Mouse (Mus musculus): Measurements from ENCODE around the gene Ago4. TPM values are rescaled to one million over a fixed set of nuclear protein-coding genes. Genes with fewer than 3 reads are reported as not detected.

Ago4 gene
- polyA plus RNA-seq, 1 experiment: 23.2 TPM

DNA sequence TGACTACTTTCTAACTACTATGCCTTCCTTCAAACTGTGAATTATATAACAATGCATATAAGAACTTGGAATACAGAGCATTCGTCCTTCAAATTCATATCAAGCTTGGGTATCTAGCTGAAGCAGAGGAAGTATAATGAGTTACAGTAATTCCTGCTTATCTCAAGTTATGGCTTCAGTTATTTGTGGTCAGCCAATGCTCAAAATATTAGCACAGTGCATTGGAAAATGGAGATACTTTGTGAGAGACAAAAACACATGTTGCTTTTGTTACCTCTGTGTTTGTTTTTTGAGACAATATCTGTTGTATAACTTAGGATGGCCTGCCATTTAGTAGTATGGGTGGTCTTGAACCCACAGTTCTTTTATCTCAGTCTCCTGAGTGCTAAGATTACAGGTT is 34.7 kb downstream of the Ago4 start:
- Histone ChIP-seq H3K4me1 (ENCODE audit: control insufficient read depth, insufficient read depth, low read length) (no peaks in the 10 kb centered on the region), H3K4me3 (ENCODE audit: insufficient read depth, low read length) (no peak overlapping the region), H3K27ac (ENCODE audit: insufficient read depth, low read depth, low read length) (no peak overlapping the region)
- TF ChIP-seq CTCF (IDR thresholded peaks at IDR 0.05; ENCODE audit: low read depth, low read length) (no peak), POLR2A (IDR thresholded peaks at IDR 0.05; ENCODE audit: borderline replicate concordance, low read depth, low read length) (no peak)

DNA sequence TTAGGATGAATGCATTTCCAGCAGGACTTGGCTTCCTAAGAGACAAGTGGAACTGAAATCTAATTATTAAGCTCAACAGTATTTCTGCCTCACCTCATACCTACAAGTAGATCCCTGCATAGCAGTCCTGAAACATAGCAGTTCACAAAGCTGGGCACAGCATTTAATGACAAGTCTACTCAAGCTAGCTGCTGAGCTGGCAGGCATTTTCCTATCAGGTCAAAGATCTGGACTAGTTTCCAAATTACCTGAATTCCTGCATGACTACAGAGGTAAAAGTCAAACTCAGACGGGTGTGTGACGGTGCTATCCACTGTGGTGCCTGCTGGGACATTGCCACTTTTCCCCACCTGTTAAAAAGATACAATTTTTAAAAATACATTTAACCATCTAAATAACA is 36.3 kb downstream of the Ago4 start:
- H3K4me1 ChIP-seq (ENCODE audit: control insufficient read depth, insufficient read depth, low read length): no peaks in the 10 kb centered on the region
- TF ChIP-seq POLR2A (IDR thresholded peaks at IDR 0.05; ENCODE audit: borderline replicate concordance, low read depth, low read length) (no peak), CTCF (IDR thresholded peaks at IDR 0.05; ENCODE audit: low read depth, low read length) (no peak)
- no peak overlapping the region for H3K4me3 ChIP-seq (ENCODE audit: insufficient read depth, low read length)
- no peak overlapping the region for H3K27ac ChIP-seq (ENCODE audit: insufficient read depth, low read depth, low read length)

DNA sequence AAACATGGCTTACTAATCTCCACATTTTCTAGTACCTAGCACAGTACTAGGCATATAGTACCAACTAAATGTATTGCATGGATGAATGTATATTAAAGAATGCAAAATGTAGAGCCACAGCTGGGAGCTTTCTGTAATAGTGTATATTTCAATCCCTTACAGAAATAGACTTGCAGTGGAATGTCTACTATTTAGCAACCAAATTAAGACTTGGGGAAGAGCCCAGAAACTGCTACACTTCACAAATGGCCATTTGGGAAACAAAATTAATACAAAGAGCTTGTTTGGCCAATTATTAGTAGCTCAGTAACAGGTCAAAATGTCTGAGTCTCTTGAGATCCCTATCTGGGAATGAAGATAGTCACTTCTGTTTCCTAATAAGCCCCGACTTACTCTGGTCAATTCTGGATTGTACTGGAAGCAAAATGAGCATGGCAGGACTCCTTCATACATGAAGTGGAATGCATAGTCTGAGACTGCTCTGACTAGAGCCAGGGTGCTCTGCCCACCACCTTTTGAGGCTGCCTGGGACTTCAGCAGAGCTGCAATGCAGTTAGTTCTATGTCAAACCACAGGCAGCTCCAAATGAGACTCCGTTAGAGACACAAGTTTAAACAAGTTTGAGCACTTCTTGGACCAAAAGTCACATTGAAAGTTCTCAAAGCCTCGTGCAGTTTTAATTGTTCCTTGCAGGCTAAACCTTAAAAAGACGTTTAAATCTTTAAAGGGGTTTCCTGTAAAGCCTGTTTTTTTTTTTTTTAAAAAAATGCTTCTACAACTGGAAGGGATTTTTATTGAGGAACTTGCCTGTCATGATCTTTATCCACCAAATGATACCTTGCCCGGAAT is 37.1 kb downstream of the Ago4 start:
- Histone ChIP-seq H3K4me1 (ENCODE audit: control insufficient read depth, insufficient read depth, low read length) (no peaks in the 10 kb centered on the region), H3K4me3 (ENCODE audit: insufficient read depth, low read length) (no peak overlapping the region), H3K27ac (ENCODE audit: insufficient read depth, low read depth, low read length) (no peak overlapping the region)
- TF ChIP-seq POLR2A (IDR thresholded peaks at IDR 0.05; ENCODE audit: borderline replicate concordance, low read depth, low read length) (no peak), CTCF (IDR thresholded peaks at IDR 0.05; ENCODE audit: low read depth, low read length) (no peak)

DNA sequence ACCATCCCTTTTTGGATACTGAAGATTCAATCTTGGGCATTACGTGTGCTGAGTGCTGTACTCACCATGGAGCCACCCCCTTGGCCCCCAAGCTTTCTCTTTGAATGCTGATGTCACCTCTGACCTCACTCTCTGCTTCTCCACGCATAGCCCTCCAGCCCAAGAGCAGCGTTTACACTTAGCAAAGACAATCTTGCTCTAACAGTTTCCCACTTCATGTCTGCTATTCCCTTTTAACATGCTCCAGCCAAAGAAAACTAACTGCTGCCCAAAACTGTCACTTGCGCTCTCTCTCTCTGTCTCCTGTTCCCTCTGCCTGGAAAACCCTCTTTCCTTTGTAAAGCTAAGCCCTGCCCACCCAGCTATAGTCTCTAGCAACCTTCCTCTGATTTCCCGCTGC is 37.8 kb downstream of the Ago4 start:
- TF ChIP-seq CTCF (IDR thresholded peaks at IDR 0.05; ENCODE audit: low read depth, low read length) (no peak), POLR2A (IDR thresholded peaks at IDR 0.05; ENCODE audit: borderline replicate concordance, low read depth, low read length) (no peak)
- no peaks in the 10 kb centered on the region for H3K4me1 ChIP-seq (ENCODE audit: control insufficient read depth, insufficient read depth, low read length)
- no peak overlapping the region for H3K4me3 ChIP-seq (ENCODE audit: insufficient read depth, low read length)
- H3K27ac ChIP-seq (ENCODE audit: insufficient read depth, low read depth, low read length): no peak overlapping the region

DNA sequence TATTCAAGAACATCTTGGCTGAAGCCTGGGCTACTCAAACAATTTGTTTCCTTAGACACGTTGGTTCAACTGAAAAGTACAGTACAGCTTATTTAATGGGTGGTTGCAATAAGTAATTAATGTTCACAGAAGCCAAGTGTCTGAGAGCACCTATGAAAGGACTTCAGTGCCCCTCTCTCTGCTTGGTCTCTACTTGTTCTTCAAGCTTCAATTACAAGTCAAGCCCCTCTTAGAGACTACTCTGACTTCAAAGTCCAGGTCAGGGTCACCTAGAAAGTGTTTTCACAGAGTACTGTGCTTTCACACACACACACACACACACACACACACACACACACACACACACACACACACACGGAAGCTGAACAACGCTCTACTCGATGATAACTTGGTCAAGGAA is 39.9 kb downstream of the Ago4 start:
- no peak overlapping the region for H3K4me3 ChIP-seq (ENCODE audit: insufficient read depth, low read length)
- peaks cover 4% of the 10 kb centered on the region for H3K4me1 ChIP-seq (ENCODE audit: control insufficient read depth, insufficient read depth, low read length)
- H3K27ac ChIP-seq (ENCODE audit: insufficient read depth, low read depth, low read length): no peak overlapping the region
- TF ChIP-seq POLR2A (IDR thresholded peaks at IDR 0.05; ENCODE audit: borderline replicate concordance, low read depth, low read length) (no peak), CTCF (IDR thresholded peaks at IDR 0.05; ENCODE audit: low read depth, low read length) (no peak)

DNA sequence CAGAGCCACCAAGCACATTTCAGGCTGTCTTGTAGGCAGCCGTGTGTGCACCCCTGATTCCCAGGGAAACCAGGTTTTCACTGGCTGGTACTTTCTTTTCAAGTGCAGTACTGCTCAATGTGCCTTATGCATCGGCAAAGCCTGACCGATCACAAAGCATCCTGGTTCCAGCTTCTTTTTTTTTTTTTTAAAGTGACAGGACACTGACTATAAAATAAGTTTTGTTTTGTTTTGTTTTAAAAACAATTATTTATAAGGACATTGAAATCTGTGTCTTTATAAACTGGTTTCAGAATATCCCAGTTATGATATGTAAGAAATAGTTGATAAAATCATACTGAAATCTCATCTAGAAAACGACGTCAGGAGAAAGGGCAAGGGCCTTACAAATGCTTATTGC is 41.3 kb downstream of the Ago4 start:
- TF ChIP-seq CTCF (IDR thresholded peaks at IDR 0.05; ENCODE audit: low read depth, low read length) (no peak), POLR2A (IDR thresholded peaks at IDR 0.05; ENCODE audit: borderline replicate concordance, low read depth, low read length) (no peak)
- H3K27ac ChIP-seq (ENCODE audit: insufficient read depth, low read depth, low read length): no peak overlapping the region
- peaks cover 4% of the 10 kb centered on the region for H3K4me1 ChIP-seq (ENCODE audit: control insufficient read depth, insufficient read depth, low read length)
- H3K4me3 ChIP-seq (ENCODE audit: insufficient read depth, low read length): no peak overlapping the region

DNA sequence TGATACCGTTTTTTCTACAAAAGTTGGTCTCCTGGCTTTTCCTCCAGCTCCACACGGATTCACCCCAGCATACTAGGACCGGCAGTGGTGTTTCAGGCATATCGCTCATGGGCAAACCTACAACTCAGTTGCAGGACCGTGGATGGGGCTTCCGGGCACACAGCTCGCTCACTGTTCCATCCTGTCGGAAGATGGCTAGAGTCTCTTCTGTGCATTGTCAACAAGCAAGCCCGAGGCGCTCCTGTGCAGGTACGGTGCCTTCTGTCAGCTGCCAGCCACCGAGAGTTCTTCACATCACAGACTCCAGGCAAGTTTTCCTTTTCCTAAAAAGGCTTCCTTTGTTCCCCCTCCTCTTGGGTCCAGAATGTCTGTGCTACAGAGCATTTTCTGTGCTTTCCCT is 42.5 kb downstream of the Ago4 start:
- no peak overlapping the region for H3K4me3 ChIP-seq (ENCODE audit: insufficient read depth, low read length)
- peaks cover 4% of the 10 kb centered on the region for H3K4me1 ChIP-seq (ENCODE audit: control insufficient read depth, insufficient read depth, low read length)
- no peak overlapping the region for H3K27ac ChIP-seq (ENCODE audit: insufficient read depth, low read depth, low read length)
- TF ChIP-seq CTCF (IDR thresholded peaks at IDR 0.05; ENCODE audit: low read depth, low read length) (no peak), POLR2A (IDR thresholded peaks at IDR 0.05; ENCODE audit: borderline replicate concordance, low read depth, low read length) (no peak)

DNA sequence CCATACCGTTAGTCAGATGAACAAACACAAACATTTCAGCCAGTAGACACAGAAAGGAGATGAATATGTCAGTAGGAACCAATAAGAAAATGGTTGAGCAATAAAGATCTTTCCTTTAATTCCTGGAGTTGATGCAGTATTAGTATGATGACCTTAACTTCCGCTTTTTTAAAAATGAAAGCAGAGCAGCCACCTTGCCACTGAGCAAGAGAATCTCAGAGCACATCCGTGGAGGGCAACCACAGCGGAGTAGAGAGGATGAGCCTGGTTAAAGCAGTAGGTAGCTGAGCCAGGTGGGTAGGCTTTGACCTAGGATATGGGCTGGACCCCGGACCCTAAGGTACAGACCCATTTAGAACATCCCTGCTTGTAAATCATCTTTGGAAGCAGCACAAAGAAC is 43.5 kb downstream of the Ago4 start:
- TF ChIP-seq POLR2A (IDR thresholded peaks at IDR 0.05; ENCODE audit: borderline replicate concordance, low read depth, low read length) (no peak), CTCF (IDR thresholded peaks at IDR 0.05; ENCODE audit: low read depth, low read length) (no peak)
- Histone ChIP-seq H3K4me1 (ENCODE audit: control insufficient read depth, insufficient read depth, low read length) (peaks cover 4% of the 10 kb centered on the region), H3K27ac (ENCODE audit: insufficient read depth, low read depth, low read length) (no peak overlapping the region), H3K4me3 (ENCODE audit: insufficient read depth, low read length) (peak overlapping the region; percentile 49)

DNA sequence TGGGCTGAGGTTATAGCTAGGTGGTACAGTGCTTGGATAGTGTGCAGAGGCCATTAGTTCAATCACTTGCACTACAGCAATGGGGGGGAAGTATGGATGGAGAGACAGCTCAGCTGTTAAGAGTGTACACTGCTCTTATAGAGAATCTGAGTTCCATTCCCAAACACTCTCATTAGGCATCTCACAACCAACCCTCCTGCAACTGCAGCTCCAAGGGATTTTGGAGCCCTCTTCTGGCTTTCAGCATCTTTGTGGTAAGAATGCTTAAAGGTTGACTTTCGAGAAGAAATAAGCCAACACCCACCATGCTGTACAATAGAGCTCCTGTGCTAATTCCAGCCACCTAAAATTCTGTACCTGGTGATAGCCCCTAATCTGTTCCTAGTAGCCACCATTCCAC is 47.1 kb downstream of the Ago4 start:
- Histone ChIP-seq H3K4me1 (ENCODE audit: control insufficient read depth, insufficient read depth, low read length) (peaks cover 4% of the 10 kb centered on the region), H3K27ac (ENCODE audit: insufficient read depth, low read depth, low read length) (no peak overlapping the region)
- TF ChIP-seq POLR2A (IDR thresholded peaks at IDR 0.05; ENCODE audit: borderline replicate concordance, low read depth, low read length) (no peak), CTCF (IDR thresholded peaks at IDR 0.05; ENCODE audit: low read depth, low read length) (no peak)

DNA sequence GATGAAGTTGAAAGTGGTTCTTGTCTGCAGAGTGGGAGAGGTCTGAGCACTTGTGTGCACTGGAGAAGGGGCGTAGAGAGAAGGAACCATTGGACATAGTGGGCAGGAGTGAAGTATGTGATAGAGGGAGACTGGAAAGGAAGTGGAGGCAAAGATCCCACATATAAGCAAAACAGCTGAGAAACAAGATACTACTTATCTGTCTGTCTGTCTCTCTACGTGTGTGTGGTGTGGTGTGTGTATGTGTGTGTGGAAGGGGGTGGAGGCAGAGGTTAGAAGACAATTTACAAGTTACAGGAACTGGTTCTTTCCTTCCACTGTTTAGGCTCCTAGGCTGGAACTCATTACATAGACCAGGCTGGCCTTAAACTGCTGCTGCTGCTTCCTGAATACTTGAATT is 48.2 kb downstream of the Ago4 start:
- no peak overlapping the region for H3K4me3 ChIP-seq (ENCODE audit: insufficient read depth, low read length)
- peaks cover 2% of the 10 kb centered on the region for H3K4me1 ChIP-seq (ENCODE audit: control insufficient read depth, insufficient read depth, low read length)
- TF ChIP-seq CTCF (IDR thresholded peaks at IDR 0.05; ENCODE audit: low read depth, low read length): no peak
- no peak for TF ChIP-seq POLR2A (IDR thresholded peaks at IDR 0.05; ENCODE audit: borderline replicate concordance, low read depth, low read length)
- H3K27ac ChIP-seq (ENCODE audit: insufficient read depth, low read depth, low read length): no peak overlapping the region

More for the DNA sequence above, 47.1 kb downstream of the Ago4 start:
- no peak overlapping the region for H3K4me3 ChIP-seq (ENCODE audit: insufficient read depth, low read length)
